Mouse (Mus musculus): Measurements from ENCODE around the gene Sbds.
"Not testable (repeated sequence)": the region's sequence is repeated elsewhere in the genome, so short reads cannot be mapped to it uniquely, and the experiment has no call there.

Sbds gene

GRCm38 (mm10) chr5:130256678-130257271 lies 1.4 kb upstream of the Sbds start:
- DNase-seq (ENCODE audit: low spot score), result peak; percentile 79

GRCm38 (mm10) chr5:130255799-130256525 lies 632 bp upstream of the Sbds start:
- DNase-seq (ENCODE audit: low spot score), result not testable (repeated sequence)

DNA sequence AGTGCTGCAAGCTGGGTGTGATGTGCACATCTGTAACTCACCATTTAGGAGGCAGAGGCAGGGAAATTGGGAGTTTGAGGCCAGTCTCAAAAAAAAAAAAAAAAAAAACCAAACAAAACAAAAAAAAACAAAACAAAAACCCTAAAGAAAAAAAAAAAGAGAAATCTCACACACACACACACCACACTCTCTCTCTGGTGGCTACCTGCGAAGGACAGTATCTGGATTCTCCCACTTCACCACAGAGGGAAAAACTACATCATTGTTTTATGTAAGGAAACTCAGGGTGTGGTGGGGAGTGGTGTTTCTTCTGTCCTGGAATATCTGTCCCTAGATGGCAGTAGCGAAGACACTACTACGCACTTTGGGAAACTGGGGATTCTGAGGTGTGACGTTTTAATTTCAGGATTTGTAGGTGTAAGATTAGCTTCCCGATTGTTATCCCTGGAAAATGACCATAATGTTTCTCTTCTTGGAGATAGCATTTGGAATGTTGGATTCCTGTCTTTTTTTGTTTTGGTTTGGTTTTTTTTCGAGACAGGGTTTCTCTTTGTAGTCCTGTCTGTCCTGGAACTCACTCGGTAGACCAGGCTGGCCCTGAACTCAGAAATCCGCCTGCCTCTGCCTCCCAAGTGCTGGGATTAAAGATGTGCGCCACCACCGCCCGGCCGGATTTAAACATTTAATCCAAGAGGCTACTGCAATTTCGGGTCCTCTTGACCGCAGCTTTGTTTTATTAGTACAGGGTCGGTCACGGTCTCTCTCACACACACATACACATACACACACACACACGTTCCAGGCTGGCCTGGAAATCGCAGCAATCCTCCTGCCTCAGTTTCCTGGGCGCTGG lies 940 bp downstream of the Sbds start:
- no peak for DNase-seq (ENCODE audit: low spot score)

GRCm38 (mm10) chr5:130247823-130248222 lies 7.5 kb downstream of the Sbds start:
- DNase-seq (ENCODE audit: low spot score), result no peak

DNA sequence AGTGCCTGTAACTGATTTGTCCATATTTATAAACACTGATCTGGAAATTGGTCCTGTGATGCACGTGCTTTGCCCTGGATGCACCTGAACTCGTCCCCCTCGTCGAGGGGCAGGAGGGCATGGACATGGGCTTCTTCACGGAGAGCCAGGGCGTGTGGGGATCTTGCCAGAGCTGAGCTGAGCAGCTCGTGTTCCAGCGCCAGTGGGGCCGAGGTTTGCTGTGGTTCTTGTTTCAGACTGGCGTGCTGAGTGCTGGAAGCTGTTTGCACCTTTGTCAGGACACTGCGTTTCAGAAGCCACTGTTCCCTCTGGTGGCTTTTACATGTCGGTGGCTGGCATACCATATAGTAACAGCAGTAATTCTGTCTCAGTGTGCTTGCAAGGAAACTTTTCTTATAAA lies 13.9 kb downstream of the Sbds start:
- no peak for DNase-seq (ENCODE audit: low spot score)

DNA sequence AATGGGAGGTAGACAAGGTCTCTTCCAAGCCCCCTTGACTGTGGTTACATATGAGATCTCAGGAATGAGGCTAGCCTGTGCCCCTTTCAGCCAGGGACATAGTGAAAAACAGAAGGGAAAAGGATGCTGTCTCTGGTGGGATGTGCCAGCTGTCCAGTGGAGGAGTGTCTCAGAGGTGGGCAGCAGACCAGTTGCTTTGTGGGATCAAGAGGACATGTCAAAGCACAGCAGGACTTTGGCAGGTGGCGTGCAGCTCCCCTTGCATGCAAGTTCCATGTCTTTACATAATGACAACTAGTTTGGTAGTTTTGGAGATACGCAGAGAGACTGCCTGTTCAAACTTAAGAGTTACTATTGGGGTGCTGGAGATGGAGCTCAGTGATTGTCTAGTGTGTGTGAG lies 15.5 kb downstream of the Sbds start:
- DNase-seq (ENCODE audit: low spot score), result no peak

DNA sequence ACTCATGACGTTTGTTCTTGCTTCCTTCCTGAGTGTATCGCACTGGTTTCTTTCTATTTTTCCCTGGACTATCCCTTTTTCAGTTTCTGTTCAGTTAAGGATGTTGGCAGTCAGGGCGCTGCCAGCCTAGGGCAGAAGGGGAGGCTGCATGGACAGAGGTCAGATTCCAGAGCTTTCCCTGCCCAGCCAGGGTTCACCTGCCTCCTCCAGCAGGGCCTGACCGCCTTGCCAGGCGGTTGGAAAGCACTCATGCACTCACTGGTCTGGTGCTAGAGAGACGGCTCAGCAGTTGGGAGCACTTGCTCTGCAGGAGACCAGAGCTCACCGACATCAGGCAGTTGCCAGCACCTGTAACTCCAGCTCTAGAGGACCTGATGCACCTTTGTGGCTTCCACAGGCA lies 16.1 kb downstream of the Sbds start:
- no peak for DNase-seq (ENCODE audit: low spot score)

DNA sequence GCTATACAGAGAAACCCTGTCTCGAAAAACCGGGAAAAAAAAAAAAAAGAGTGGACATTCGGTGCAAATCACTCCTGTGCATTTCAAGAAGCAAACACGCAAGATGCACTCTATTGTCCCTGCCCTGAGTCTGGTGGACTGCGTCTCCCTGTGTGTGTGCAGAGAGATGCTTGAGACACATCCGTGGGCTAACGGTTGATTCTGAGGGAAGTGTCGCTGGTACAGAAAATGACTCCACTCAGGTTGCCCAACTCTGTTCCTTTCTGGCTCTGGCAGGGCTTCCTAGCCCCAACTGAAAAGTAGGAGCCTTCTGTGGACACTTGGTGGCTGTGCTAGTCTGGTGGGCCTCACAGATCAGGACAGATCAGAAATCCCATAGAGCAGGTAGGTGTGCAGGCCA lies 19.0 kb downstream of the Sbds start:
- no peak for DNase-seq (ENCODE audit: low spot score)

GRCm38 (mm10) chr5:130228120-130228519 lies 27.2 kb downstream of the Sbds start:
- DNase-seq (ENCODE audit: low spot score), result no peak

DNA sequence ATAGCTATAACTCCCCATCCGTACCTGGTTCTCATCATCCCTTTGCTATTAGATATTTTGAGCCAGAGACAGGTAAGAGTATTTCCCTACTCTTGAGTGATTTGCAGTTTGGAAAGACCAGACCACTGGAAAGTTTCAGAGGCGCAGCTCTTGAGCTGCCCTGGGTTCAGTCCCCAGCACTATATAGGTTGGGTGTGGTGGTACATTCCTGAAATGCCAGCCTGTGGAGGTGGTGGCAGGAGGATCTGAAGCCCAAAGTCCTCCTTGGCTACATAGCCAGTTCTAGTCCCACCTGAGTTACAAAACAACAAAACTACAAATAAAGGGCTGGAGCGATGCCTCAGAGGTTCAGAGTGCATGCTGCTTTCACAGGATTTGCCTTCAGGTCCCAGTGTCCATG lies 28.5 kb downstream of the Sbds start:
- no peak for DNase-seq (ENCODE audit: low spot score)

GRCm38 (mm10) chr5:130222146-130223004 lies 33.0 kb downstream of the Sbds start:
- DNase-seq (ENCODE audit: low spot score), result peak; percentile 97

DNA sequence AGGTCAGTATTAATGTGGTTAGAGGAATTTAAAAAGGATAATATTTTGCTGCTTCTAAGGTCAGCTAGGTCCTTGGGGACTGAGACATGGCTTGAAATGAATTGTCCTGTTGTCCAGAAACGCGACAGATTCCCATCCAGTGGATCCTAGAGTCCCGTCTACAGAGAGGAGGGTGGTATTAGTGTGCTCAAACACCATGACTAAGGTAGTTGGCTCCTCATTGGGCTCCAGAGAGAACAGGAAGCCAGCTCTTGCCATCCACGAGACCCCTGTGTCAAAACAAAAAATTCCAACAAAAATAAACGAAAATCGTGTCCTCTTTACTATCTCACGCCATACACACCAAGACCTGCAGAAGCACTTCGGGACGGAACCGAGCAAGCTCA lies 33.6 kb downstream of the Sbds start:
- DNase-seq (ENCODE audit: low spot score), result peak; percentile 8

DNA sequence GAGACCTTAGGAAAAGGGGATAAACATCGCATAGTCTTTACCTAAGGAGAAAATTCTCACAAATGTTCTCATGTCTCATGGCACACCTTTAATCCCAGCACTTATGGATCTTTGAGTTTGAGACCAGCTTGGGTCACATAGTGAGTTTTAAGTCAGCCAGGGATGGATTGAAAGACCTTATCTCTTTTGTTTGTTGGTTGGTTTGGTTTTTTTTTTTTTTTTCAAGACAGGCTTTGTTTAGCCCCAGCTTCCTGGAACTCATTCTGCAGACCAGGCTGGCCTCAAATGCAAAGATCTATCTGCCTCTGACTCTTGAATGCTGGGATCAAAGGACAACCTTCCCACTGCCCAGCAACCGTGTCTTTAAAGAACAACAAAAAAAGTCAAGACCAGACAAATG lies 34.0 kb downstream of the Sbds start:
- no peak for DNase-seq (ENCODE audit: low spot score)

GRCm38 (mm10) chr5:130218336-130218735 lies 37.0 kb downstream of the Sbds start:
- DNase-seq (ENCODE audit: low spot score), result no peak

DNA sequence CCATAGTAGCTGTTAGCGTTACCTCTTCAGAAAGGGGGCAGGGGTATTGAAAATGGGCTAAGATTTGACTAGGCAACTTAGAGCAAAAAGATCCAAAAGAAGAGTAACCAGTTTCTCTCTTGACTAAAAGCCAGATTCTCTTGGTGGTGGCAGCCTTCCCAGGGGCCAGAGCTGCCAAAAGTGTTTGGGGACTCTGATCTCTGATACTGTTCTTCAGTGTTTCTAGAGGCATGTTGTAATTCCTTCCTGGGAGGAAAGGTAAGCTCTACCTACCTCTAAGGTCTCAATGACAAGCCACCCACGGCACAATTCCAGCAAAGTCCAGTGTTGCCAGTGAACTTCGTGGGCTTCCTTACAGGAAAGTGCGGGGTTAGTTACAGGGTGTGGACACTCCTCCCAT lies 37.9 kb downstream of the Sbds start:
- no peak for DNase-seq (ENCODE audit: low spot score)

- no peak for DNase-seq (ENCODE audit: low spot score)
Measured at GRCm38 (mm10) chr5:130216781-130217180, 38.5 kb downstream of the Sbds start, which contains the start of gene Tmem248. Gene Tmem248 (plus strand): TSS chr5:130217081.

- DNase-seq (ENCODE audit: low spot score), result no peak
Measured at GRCm38 (mm10) chr5:130212956-130213355, 42.4 kb downstream of the Sbds start.

- no peak for DNase-seq (ENCODE audit: low spot score)
Measured at GRCm38 (mm10) chr5:130207299-130207698, 48.0 kb downstream of the Sbds start.

- no peak for DNase-seq (ENCODE audit: low spot score)
Measured at GRCm38 (mm10) chr5:130205441-130206023, 49.8 kb downstream of the Sbds start.

DNA sequence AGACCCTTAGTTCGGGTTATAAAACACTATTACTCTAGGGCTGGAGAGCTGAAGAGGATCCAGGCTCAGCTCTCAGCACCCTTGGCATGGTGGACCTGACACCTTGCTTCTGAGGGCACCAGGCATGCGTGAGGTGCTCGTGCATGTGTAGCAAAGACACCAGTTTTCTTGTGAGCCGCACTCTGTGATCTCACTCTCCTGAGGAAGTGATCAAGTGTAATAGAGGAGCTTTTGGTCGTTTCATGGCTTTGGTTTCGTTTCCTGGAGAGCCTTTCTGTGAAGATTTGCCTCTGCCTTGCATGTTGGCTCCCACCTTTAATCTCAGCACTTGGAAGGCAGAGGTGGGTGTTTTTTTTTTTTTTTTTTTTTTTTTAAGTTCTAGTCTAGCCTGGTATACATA lies 50.8 kb downstream of the Sbds start:
- no peak for DNase-seq (ENCODE audit: low spot score)

DNA sequence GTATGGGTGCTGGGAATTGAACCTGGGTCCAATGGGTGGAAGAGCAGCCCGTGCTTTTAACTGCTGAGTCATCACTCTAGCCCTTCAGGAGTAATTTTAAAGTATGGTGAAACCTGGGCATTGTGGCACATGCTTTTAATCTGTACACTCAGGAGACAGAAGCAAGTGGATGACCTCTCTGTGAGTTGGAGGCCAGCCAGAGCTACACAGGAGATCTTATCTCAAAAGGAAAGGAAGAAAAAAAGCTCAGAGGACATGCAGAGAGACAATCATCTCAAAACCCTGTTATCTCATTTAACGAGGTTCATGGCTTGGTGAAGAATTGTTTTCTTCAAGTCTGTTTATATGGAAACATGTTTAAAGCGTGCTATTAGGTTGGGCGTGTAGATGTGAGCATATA lies 51.4 kb downstream of the Sbds start:
- no peak for DNase-seq (ENCODE audit: low spot score)
